Mouse (Mus musculus) liver, embryonic 16.5 days (tissue): ENCODE results near the gene Tiam1. TPM values are rescaled to one million over a fixed set of nuclear protein-coding genes. Genes with fewer than 3 reads are reported as not detected.

Source experiments
- polyA plus RNA-seq: library from polyadenylated mRNA; unstranded; fragments of >200 nt; fragmentation: Nextera tagmentation; extraction: Ambion mirVana; gene quantifications from 2 replicates; pipeline ENCODE4 v1.2.1, GENCODE M21; 2015

The Tiam1 gene
- polyA plus RNA-seq, 1 experiment from 2014 or later = 4.2 TPM

Other genes starting within 250 kb of the Tiam1 start
- gene Sod1, start 77.0 kb upstream of the Tiam1 start, polyA plus RNA-seq = 965 and 1,058 TPM in 2 replicates
- 7.7 and 7.9 TPM in 2 replicates for gene Scaf4, start 140.7 kb upstream of the Tiam1 start, polyA plus RNA-seq
- gene Hunk, start 242.2 kb upstream of the Tiam1 start, polyA plus RNA-seq = 1.3 TPM in 2 replicates